Mouse (Mus musculus) yolk sac, embryonic 10.5 days (tissue): ENCODE results near the gene Pcbp3.
"Not testable (repeated sequence)": the region's sequence is repeated elsewhere in the genome, so short reads cannot be mapped to it uniquely, and the experiment has no call there.

ENCODE experiments used
- DNase-seq: peaks from one replicate; pipeline ENCODE4 v3.0.0-alpha.2; 2017; ENCODE audit warnings: low spot score

Pcbp3 gene

GRCm38 (mm10) chr10:76801841-76802499 lies 159.7 kb downstream of the Pcbp3 start:
- no peak for DNase-seq

- DNase-seq: no peak
Measured at GRCm38 (mm10) chr10:76801237-76801641, 160.4 kb downstream of the Pcbp3 start.

- DNase-seq: no peak
Measured at GRCm38 (mm10) chr10:76798751-76799585, 162.7 kb downstream of the Pcbp3 start.

- no peak for DNase-seq
Measured at GRCm38 (mm10) chr10:76794102-76794501, 167.6 kb downstream of the Pcbp3 start.

GRCm38 (mm10) chr10:76791475-76791874 lies 170.2 kb downstream of the Pcbp3 start:
- peak; percentile 14 for DNase-seq

GRCm38 (mm10) chr10:76789885-76790284 lies 171.8 kb downstream of the Pcbp3 start:
- DNase-seq: no peak

- no peak for DNase-seq
Measured at GRCm38 (mm10) chr10:76785312-76785711, 176.4 kb downstream of the Pcbp3 start.

GRCm38 (mm10) chr10:76779225-76779624 lies 182.5 kb downstream of the Pcbp3 start:
- no peak for DNase-seq

- DNase-seq: no peak
Measured at GRCm38 (mm10) chr10:76771624-76772023, 190.1 kb downstream of the Pcbp3 start.

- DNase-seq: no peak
Measured at GRCm38 (mm10) chr10:76771086-76771485, 190.6 kb downstream of the Pcbp3 start.

- no peak for DNase-seq
Measured at GRCm38 (mm10) chr10:76769581-76769980, 192.1 kb downstream of the Pcbp3 start.

GRCm38 (mm10) chr10:76766196-76766595 lies 195.5 kb downstream of the Pcbp3 start:
- DNase-seq: no peak

GRCm38 (mm10) chr10:76764927-76765326 lies 196.8 kb downstream of the Pcbp3 start:
- no peak for DNase-seq

GRCm38 (mm10) chr10:76763016-76763415 lies 198.7 kb downstream of the Pcbp3 start:
- no peak for DNase-seq

- DNase-seq: no peak
Measured at GRCm38 (mm10) chr10:76762411-76762810, 199.3 kb downstream of the Pcbp3 start.

- no peak for DNase-seq
Measured at GRCm38 (mm10) chr10:76759878-76760277, 201.8 kb downstream of the Pcbp3 start.

- no peak for DNase-seq
Measured at GRCm38 (mm10) chr10:76753640-76754039, 208.0 kb downstream of the Pcbp3 start.

- DNase-seq: not testable (repeated sequence)
Measured at GRCm38 (mm10) chr10:76744267-76744666, 217.4 kb downstream of the Pcbp3 start.

GRCm38 (mm10) chr10:76736764-76737163 lies 224.9 kb downstream of the Pcbp3 start:
- no peak for DNase-seq

- peak; percentile 48 for DNase-seq
Measured at GRCm38 (mm10) chr10:76734979-76735378, 226.7 kb downstream of the Pcbp3 start.

- DNase-seq: no peak
Measured at GRCm38 (mm10) chr10:76733677-76734068, 228.0 kb downstream of the Pcbp3 start.

GRCm38 (mm10) chr10:76732881-76733676 lies 228.6 kb downstream of the Pcbp3 start:
- DNase-seq: peak; percentile 60

GRCm38 (mm10) chr10:76732391-76732790 lies 229.3 kb downstream of the Pcbp3 start:
- DNase-seq: no peak
